Mouse (Mus musculus) olfactory bulb, adult 2 months (tissue): ENCODE results near the gene Efna5.

ENCODE experiments used
- CTCF ChIP-seq: fragments of 200-500 bp; IDR thresholded peaks from 2 replicates; pipeline ENCODE4 v1.5.1; 2012; ENCODE audit warnings: low read depth, mild to moderate bottlenecking, low read length, moderate library complexity; ENCODE audit not compliant: insufficient read depth
- POLR2A ChIP-seq: fragments of 200-500 bp; IDR thresholded peaks from 2 replicates; pipeline ENCODE4 v1.6.1; 2012; ENCODE audit warnings: mild to moderate bottlenecking, low read depth, low read length, moderate library complexity; ENCODE audit not compliant: insufficient read depth

DNA sequence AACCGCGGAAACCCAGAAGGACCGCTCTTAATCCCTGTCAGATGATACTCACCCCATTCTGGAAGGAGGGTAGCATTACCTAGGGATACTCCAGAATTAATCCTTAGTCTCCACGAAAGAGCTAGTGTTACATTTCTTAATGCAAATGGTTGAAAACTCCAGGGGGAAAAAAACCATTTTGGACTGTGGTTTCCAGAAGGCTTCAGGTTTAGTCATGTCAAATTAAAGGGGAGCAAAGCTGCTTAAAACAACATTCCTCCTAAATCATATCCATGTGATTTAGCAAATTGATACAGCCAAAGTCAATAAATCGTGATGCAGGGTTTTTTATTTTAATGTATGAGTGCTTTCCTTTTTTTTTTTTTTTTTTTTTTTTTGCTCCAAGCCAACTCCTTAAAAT lies 35.5 kb downstream of the Efna5 start:
- TF ChIP-seq CTCF (no peak), POLR2A (no peak)
